Mouse (Mus musculus): Measurements from ENCODE around the gene Clk1.

GRCm38 (mm10) chr1:58447766-58448165 is 23.9 kb upstream of the Clk1 start:
- no peak for TF ChIP-seq CTCF (IDR thresholded peaks at IDR 0.05; ENCODE audit: low read depth)
- no peak for TF ChIP-seq EP300 (optimal IDR thresholded peaks at IDR 0.05)
